8 mouse cellular contexts compared by ENCODE assay signal in the genomic region with DNA sequence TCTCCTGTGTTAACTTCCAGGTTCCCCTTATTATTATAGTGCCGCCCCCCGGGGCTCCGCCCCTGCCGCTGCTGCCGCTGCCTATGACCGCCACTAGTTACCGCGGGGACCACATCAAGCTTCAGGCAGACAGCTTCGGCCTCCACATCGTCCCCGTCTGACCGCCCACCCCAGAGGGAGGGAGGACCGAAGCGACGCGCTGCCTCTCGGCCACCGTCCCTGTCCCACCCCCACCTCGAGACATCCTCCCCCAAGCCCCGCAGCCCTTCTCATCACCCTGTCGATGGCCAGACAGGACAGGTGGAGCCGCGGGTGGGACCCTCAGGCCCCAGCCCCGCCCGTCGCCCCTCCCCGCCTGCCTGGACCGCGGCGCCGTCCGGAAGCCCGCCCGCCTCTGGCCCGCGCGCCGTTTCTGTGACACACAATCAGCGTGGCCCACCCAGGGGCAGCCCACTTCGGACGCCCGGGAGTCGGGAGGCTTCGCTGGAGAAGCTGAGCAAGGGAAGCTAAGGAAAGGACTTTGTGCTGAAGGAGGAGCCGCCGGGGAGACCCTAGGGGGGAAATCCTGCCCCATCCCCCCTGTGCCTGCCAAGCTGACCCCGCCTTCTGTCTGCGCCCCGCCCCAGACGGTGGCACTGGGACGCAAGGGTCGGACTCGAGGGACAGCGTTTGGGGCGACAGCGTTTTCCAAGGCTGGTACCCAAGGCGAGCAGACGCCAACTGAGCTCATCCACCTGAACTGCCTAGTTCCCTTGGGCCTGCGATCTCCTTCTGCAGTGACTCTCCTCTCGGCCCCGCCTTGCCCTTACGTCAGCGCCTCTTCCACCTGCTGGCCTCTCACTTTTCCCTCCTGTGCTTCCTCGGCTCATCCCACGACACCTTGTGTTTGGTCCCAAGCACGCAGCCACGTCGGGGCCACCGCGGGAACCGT.
A peak's percentile ranks its signal among the peaks of the same experiment; 100 is the strongest.
DNase-seq lines count a peak whose midpoint lies in the region; ATAC-seq and TF ChIP-seq lines count a peak whose summit lies in the region.

No protein-coding gene starts in this region.

- DNase-seq in heart, adult 2 months: peak; percentile 7 to 23
- no peak for DNase-seq in heart, adult 8-10 months (ENCODE audit: low spot score)
- peak; percentile 69 for DNase-seq in ZHBTc4 (ENCODE audit: low read depth, low spot score)
- no peak for DNase-seq in urinary bladder, postnatal 14 days (ENCODE audit: low spot score)

- H3K27ac ChIP-seq in heart, adult 2 months: no peak overlapping the region
- no peak overlapping the region for H3K27ac ChIP-seq in forebrain, embryonic 16.5 days (ENCODE audit: low read length)
- no peak overlapping the region for H3K27ac ChIP-seq in limb, embryonic 13.5 days
- no peak overlapping the region for H3K27ac ChIP-seq in olfactory bulb, adult 2 months (ENCODE audit: insufficient read depth, low read depth, low read length)

- no peak for TF ChIP-seq CTCF in heart, adult 2 months (IDR thresholded peaks at IDR 0.05)
- TF ChIP-seq CTCF in olfactory bulb, adult 2 months (IDR thresholded peaks at IDR 0.05; ENCODE audit: insufficient read depth, low read depth, low read length): no peak

- H3K9me3 ChIP-seq in forebrain, embryonic 16.5 days (ENCODE audit: control insufficient read depth, low read length): no peaks in the 10 kb centered on the region
- no peaks in the 10 kb centered on the region for H3K9me3 ChIP-seq in limb, embryonic 13.5 days

- ATAC-seq in forebrain, embryonic 16.5 days: no peak
- no peak; the same call in 1 of the 2 replicates for ATAC-seq in limb, embryonic 13.5 days (ENCODE audit: low FRiP score, low read depth)
- no peak for ATAC-seq in frontal cortex, adult (ENCODE audit: low TSS enrichment)

- TF ChIP-seq POLR2A in heart, adult 2 months (IDR thresholded peaks at IDR 0.05; ENCODE audit: insufficient read depth, low read depth, low read length): no peak
- TF ChIP-seq POLR2A in olfactory bulb, adult 2 months (IDR thresholded peaks at IDR 0.05; ENCODE audit: insufficient read depth, low read depth, low read length): no peak

- peak overlapping the region; percentile 69 for H3K4me2 ChIP-seq in forebrain, embryonic 16.5 days (ENCODE audit: low read length)
- H3K4me2 ChIP-seq in limb, embryonic 13.5 days (replicated peaks): peak overlapping the region; percentile 87

- H3K4me1 ChIP-seq in heart, adult 2 months (ENCODE audit: control insufficient read depth, insufficient read depth, low read length): 0 out of 2 replicates have a peak, but pooled peaks cover 5% of the 10 kb centered on the region
- peaks cover 24% of the 10 kb centered on the region for H3K4me1 ChIP-seq in forebrain, embryonic 16.5 days (replicated peaks; ENCODE audit: control insufficient read depth, insufficient read depth, low read length)
- H3K4me1 ChIP-seq in limb, embryonic 13.5 days: peaks cover 30% of the 10 kb centered on the region
- H3K4me1 ChIP-seq in olfactory bulb, adult 2 months (ENCODE audit: control insufficient read depth, insufficient read depth, low read length): peaks cover 20% of the 10 kb centered on the region

- H3K79me2 ChIP-seq in heart, adult 2 months (replicated peaks; ENCODE audit: control insufficient read depth, insufficient read depth, low read length): no peaks in the 10 kb centered on the region

- no peak overlapping the region for H3K9ac ChIP-seq in heart, adult 2 months (ENCODE audit: low read depth, low read length)
- H3K9ac ChIP-seq in forebrain, embryonic 16.5 days (replicated peaks; ENCODE audit: low read depth, low read length): peak overlapping the region; percentile 27
- peak overlapping the region; percentile 43 for H3K9ac ChIP-seq in limb, embryonic 13.5 days

- peaks cover 35% of the 10 kb centered on the region for H3K27me3 ChIP-seq in heart, adult 2 months (ENCODE audit: control insufficient read depth, insufficient read depth, low read length)
- peaks cover 69% of the 10 kb centered on the region for H3K27me3 ChIP-seq in forebrain, embryonic 16.5 days (replicated peaks; ENCODE audit: control insufficient read depth, insufficient read depth, low read length)
- H3K27me3 ChIP-seq in limb, embryonic 13.5 days: peaks cover 90% of the 10 kb centered on the region

- peak overlapping the region; percentile 31 for H3K4me3 ChIP-seq in heart, adult 2 months
- H3K4me3 ChIP-seq in forebrain, embryonic 16.5 days (replicated peaks; ENCODE audit: low read length): peak overlapping the region; percentile 45
- peak overlapping the region; percentile 49 for H3K4me3 ChIP-seq in limb, embryonic 13.5 days
- H3K4me3 ChIP-seq in olfactory bulb, adult 2 months (ENCODE audit: insufficient read depth, low read depth, low read length): peak overlapping the region; percentile 8

- 1% methylated on average over 70 of the region's 71 CpGs for WGBS in heart, adult 2 months
- under 1% methylated on average over 71 of the region's 71 CpGs for WGBS in forebrain, embryonic 16.5 days
- WGBS in limb, embryonic 13.5 days: under 1% methylated on average over 68 of the region's 71 CpGs
- under 1% methylated on average over 71 of the region's 71 CpGs for WGBS in olfactory bulb, adult 2 months

- no peak for TF ChIP-seq EP300 in heart, adult 2 months (IDR thresholded peaks at IDR 0.05; ENCODE audit: insufficient read depth, low read depth, low read length)

- H3K36me3 ChIP-seq in heart, adult 2 months (ENCODE audit: control insufficient read depth, insufficient read depth, low read length): no peaks in the 10 kb centered on the region
- H3K36me3 ChIP-seq in forebrain, embryonic 16.5 days (ENCODE audit: control insufficient read depth, insufficient read depth): no peaks in the 10 kb centered on the region
- H3K36me3 ChIP-seq in limb, embryonic 13.5 days: no peaks in the 10 kb centered on the region

- intact Hi-C loops in heart, adult 2 months (cut with DNase I): no loop called here

Comparison
In these comparisons a context has a peak if more than half of its experiments do, and no peak if none do; other contexts are left out.
1. DNase-seq: peak in heart, adult 2 months (2 of 2) and ZHBTc4 (single experiment); none in heart, adult 8-10 months (single experiment) and urinary bladder, postnatal 14 days (single experiment).
2. Peak in every context shown above with its lines, with median percentiles within 50 percentile points of each other: H3K4me3 ChIP-seq.